Mouse (Mus musculus) G1E (cell line): ENCODE results near the gene Rpap2. TPM values are rescaled to one million over a fixed set of nuclear protein-coding genes. Genes with fewer than 3 reads are reported as not detected.

Experiments used
- ATAC-seq: 2 replicates; pipeline ENCODE4 v1.8.0; 2016; ENCODE audit warnings: mild to moderate bottlenecking; ENCODE audit not compliant: insufficient number of reproducible peaks, poor library complexity, low FRiP score, severe bottlenecking; ENCODE audit errors: extremely low read depth
- DNase-seq: peaks from one replicate; pipeline ENCODE4 v3.0.0; 2012; ENCODE audit warnings: low spot score
- H3K27me3 ChIP-seq: 2 replicates; pipeline ENCODE4 v1.6.1; 2012; ENCODE audit warnings: mild to moderate bottlenecking, low read length, inconsistent platforms; ENCODE audit not compliant: insufficient read depth
- H3K36me3 ChIP-seq: replicated peaks from 2 replicates; pipeline ENCODE3; 2012; ENCODE audit warnings: mild to moderate bottlenecking, inconsistent platforms
- H3K4me1 ChIP-seq: 2 replicates; pipeline ENCODE4 v1.6.1; 2012; ENCODE audit warnings: low read depth, low read length, inconsistent platforms, mixed read lengths; ENCODE audit not compliant: insufficient read depth
- H3K4me3 ChIP-seq: 2 replicates; pipeline ENCODE4 v1.5.1; 2012; ENCODE audit warnings: low read depth, mild to moderate bottlenecking, inconsistent platforms, low read length, moderate library complexity, mixed read lengths
- H3K9me3 ChIP-seq: replicated peaks from 2 replicates; pipeline ENCODE4 v1.6.1; 2012; ENCODE audit warnings: inconsistent platforms
- CTCF ChIP-seq: IDR thresholded peaks from 2 replicates; pipeline ENCODE4 v1.5.1; 2012; ENCODE audit warnings: low read depth, low read length, inconsistent platforms, mixed read lengths
- GATA1 ChIP-seq: IDR thresholded peaks from 2 replicates; pipeline ENCODE4 v1.6.1; 2012; ENCODE audit warnings: borderline replicate concordance, low read length, inconsistent platforms, mixed read lengths
- GATA2 ChIP-seq: IDR thresholded peaks from 2 replicates; pipeline ENCODE4 v1.6.1; 2012; ENCODE audit warnings: low read depth, low read length, inconsistent platforms, borderline replicate concordance
- POLR2AphosphoS5 ChIP-seq: IDR thresholded peaks from 2 replicates; pipeline ENCODE4 v1.6.1; 2012; ENCODE audit warnings: low read depth, low read length, inconsistent platforms; ENCODE audit not compliant: insufficient replicate concordance
- TAL1 ChIP-seq: conservative IDR thresholded peaks from 2 replicates; pipeline ENCODE4 v1.6.1; 2012; ENCODE audit warnings: low read depth, low read length, inconsistent platforms, mixed read lengths
- polyA plus RNA-seq: library from polyadenylated mRNA; stranded (reverse); fragments of >175 nt; gene quantifications from 2 replicates; pipeline ENCODE4 v1.2.3, GENCODE M21; 2012
- total RNA-seq, 2 experiments: library from RNA; stranded (forward) in 1 of 2; stranded (reverse) in 1 of 2; fragments of 200-1000 nt in 1 of 2; fragments of >200 nt in 1 of 2; fragmentation: Nextera tagmentation in 1 of 2; gene quantifications; 2 replicates each; pipeline ENCODE4 v1.2.3; 2014 to 2017

Gene Rpap2
- total and polyA plus RNA-seq, 3 experiments: 4.5 to 42.8 (median 35.0) TPM

DNA sequence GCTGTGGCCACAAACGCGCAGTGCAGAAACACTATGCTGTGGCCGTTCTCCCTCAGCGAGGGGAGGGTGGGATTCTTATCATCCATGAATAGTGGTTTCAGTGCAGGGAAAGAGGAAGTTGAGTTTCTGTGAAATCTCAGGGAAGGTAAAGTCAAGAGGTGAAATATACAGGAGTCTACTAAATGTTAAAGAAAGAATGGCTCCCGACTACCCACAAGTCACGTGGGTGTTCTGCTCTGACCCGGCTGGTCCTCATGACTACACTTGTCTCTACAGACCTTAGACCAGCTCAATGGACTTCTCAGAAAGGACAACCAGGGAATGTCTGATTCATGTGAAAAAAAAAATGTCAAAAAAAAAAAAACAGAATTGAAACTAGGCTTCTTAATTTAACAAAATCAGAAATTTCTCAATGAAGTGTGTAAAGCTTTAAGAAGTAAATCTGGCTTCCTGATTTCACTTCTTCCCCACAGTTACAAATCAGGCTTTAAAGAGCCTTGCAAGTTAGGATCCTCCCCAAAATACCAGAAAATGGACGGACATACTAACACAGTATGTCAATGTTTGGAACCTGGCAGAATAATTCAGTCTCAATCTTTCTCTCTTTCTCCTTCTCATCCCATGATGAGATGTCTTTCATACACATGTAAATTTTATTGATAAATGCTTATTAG, 111.1 kb downstream of the Rpap2 start:
- no peak for DNase-seq
- ATAC-seq: no peak
- no peak overlapping the region for H3K4me3 ChIP-seq
- H3K27me3 ChIP-seq: peaks cover 32% of the 10 kb centered on the region
- H3K4me1 ChIP-seq: peaks cover 19% of the 10 kb centered on the region
- TF ChIP-seq GATA2: no peak
- TF ChIP-seq GATA1: no peak
- no peak for TF ChIP-seq TAL1
- TF ChIP-seq POLR2AphosphoS5: no peak
- TF ChIP-seq CTCF: no peak
- no peaks in the 10 kb centered on the region for H3K36me3 ChIP-seq
- H3K9me3 ChIP-seq: no peaks in the 10 kb centered on the region

Other genes with a start within 250 kb of the Rpap2 start
- gene Ephx4, start 194.6 kb upstream of the Rpap2 start, total RNA-seq (2014; fragmentation: Nextera tagmentation): not detected in 2 replicates
- gene Ephx4, start 194.6 kb upstream of the Rpap2 start, total RNA-seq (2017): not detected in 2 replicates
- not detected in 2 replicates for gene Ephx4, start 194.6 kb upstream of the Rpap2 start, polyA plus RNA-seq
- 0.34 TPM in 1 of 2 replicates, not detected in the other for gene Lpcat2b, start 165.8 kb upstream of the Rpap2 start, total RNA-seq (2014; fragmentation: Nextera tagmentation)
- gene Lpcat2b, start 165.8 kb upstream of the Rpap2 start, total RNA-seq (2017): 0.11 TPM in 1 of 2 replicates, not detected in the other
- gene Lpcat2b, start 165.8 kb upstream of the Rpap2 start, polyA plus RNA-seq: not detected in 2 replicates
- 17.3 and 18.2 TPM in 2 replicates for gene Btbd8, start 159.4 kb upstream of the Rpap2 start, total RNA-seq (2014; fragmentation: Nextera tagmentation)
- gene Btbd8, start 159.4 kb upstream of the Rpap2 start, total RNA-seq (2017): 5.0 and 5.6 TPM in 2 replicates
- gene Btbd8, start 159.4 kb upstream of the Rpap2 start, polyA plus RNA-seq: 1.2 and 1.4 TPM in 2 replicates
- gene Gm42669, start 89.8 kb upstream of the Rpap2 start, total RNA-seq (2014; fragmentation: Nextera tagmentation): not detected in 2 replicates
- 0.12 and 0.16 TPM in 2 replicates for gene Gm42669, start 89.8 kb upstream of the Rpap2 start, total RNA-seq (2017)
- 0.07 and 0.20 TPM in 2 replicates for gene Gm42669, start 89.8 kb upstream of the Rpap2 start, polyA plus RNA-seq
- not detected in 2 replicates for gene 1700028K03Rik, start 62.7 kb upstream of the Rpap2 start, total RNA-seq (2014; fragmentation: Nextera tagmentation)
- gene 1700028K03Rik, start 62.7 kb upstream of the Rpap2 start, total RNA-seq (2017): 0.06 and 0.16 TPM in 2 replicates
- gene 1700028K03Rik, start 62.7 kb upstream of the Rpap2 start, polyA plus RNA-seq: not detected in 2 replicates
- 25.3 and 29.9 TPM in 2 replicates for gene Glmn, start 515 bp downstream of the Rpap2 start, total RNA-seq (2014; fragmentation: Nextera tagmentation)
- 14.9 and 20.0 TPM in 2 replicates for gene Glmn, start 515 bp downstream of the Rpap2 start, total RNA-seq (2017)
- gene Glmn, start 515 bp downstream of the Rpap2 start, polyA plus RNA-seq: 0.50 and 0.87 TPM in 2 replicates
- gene Gfi1, start 128.7 kb downstream of the Rpap2 start, total RNA-seq (2014; fragmentation: Nextera tagmentation): not detected in 2 replicates
- gene Gfi1, start 128.7 kb downstream of the Rpap2 start, total RNA-seq (2017): 0.27 and 0.41 TPM in 2 replicates
- gene Gfi1, start 128.7 kb downstream of the Rpap2 start, polyA plus RNA-seq: 2.0 and 2.5 TPM in 2 replicates
- gene Ube2d2b, start 232.7 kb downstream of the Rpap2 start, total RNA-seq (2014; fragmentation: Nextera tagmentation): not detected in 2 replicates
- 0.05 TPM in 1 of 2 replicates, not detected in the other for gene Ube2d2b, start 232.7 kb downstream of the Rpap2 start, total RNA-seq (2017)
- gene Ube2d2b, start 232.7 kb downstream of the Rpap2 start, polyA plus RNA-seq: not detected in 2 replicates